Mouse (Mus musculus) stomach, embryonic 16.5 days (tissue): Measurements from ENCODE around the gene Ttll4. TPM values are rescaled to one million over a fixed set of nuclear protein-coding genes. Genes with fewer than 3 reads are reported as not detected.

Experiments
- ATAC-seq: fragments of 200-750 bp; cut with Nextera tagmentation; 2 replicates; pipeline ENCODE4 v1.8.0; 2017; ENCODE audit warnings: moderate number of reproducible peaks, moderate TSS enrichment; ENCODE audit not compliant: insufficient read depth, low FRiP score
- H3K27ac ChIP-seq: fragments of 300-500 bp; sonication (generic); 2 replicates; pipeline ENCODE4 v1.5.1; 2014; ENCODE audit warnings: low read length
- H3K27me3 ChIP-seq: fragments of 300-500 bp; sonication (generic); 2 replicates; pipeline ENCODE4 v1.6.1; 2014; ENCODE audit warnings: low read length, control low read depth, mixed read lengths; ENCODE audit not compliant: control insufficient read depth, insufficient read depth
- H3K36me3 ChIP-seq: fragments of 300-500 bp; sonication (generic); 2 replicates; pipeline ENCODE4 v1.6.1; 2014; ENCODE audit warnings: low read length; ENCODE audit not compliant: control insufficient read depth, insufficient read depth
- H3K4me1 ChIP-seq: fragments of 300-500 bp; sonication (generic); 2 replicates; pipeline ENCODE4 v1.6.1; 2014; ENCODE audit warnings: low read length, control low read depth, mixed read lengths; ENCODE audit not compliant: control insufficient read depth, insufficient read depth
- H3K4me2 ChIP-seq: fragments of 300-500 bp; sonication (generic); 2 replicates; pipeline ENCODE4 v1.6.1; 2014; ENCODE audit warnings: low read depth, low read length, mixed read lengths
- H3K4me3 ChIP-seq: fragments of 300-500 bp; sonication (generic); replicated peaks from 2 replicates; pipeline ENCODE4 v1.5.1; 2014; ENCODE audit warnings: mild to moderate bottlenecking, low read length
- H3K9ac ChIP-seq: fragments of 300-500 bp; sonication (generic); 2 replicates; pipeline ENCODE4 v1.6.1; 2014; ENCODE audit warnings: low read length
- H3K9me3 ChIP-seq: fragments of 300-500 bp; sonication (generic); replicated peaks from 2 replicates; pipeline ENCODE4 v1.6.1; 2016; ENCODE audit warnings: low read length, control low read depth; ENCODE audit not compliant: control insufficient read depth
- WGBS: fragments of 180-500 bp; shearing (Covaris S2); extraction: QIAGEN DNeasy Blood & Tissue Kit; methylation state at CpG from one replicate; pipeline ENCODE4 v1.1.7; 2014; 5-methylcytosine and 5-hydroxymethylcytosine counted together
- polyA plus RNA-seq: library from polyadenylated mRNA; unstranded; fragments of >200 nt; fragmentation: Nextera tagmentation; extraction: Ambion mirVana; gene quantifications from 2 replicates; pipeline ENCODE4 v1.2.1, GENCODE M21; 2015

Ttll4 gene
- polyA plus RNA-seq, 1 experiment from 2014 or later = 14.4 TPM

- ATAC-seq = no peak
- no peaks in the 10 kb centered on the region for H3K9me3 ChIP-seq
- no peaks in the 10 kb centered on the region for H3K36me3 ChIP-seq
- no peak overlapping the region for H3K4me3 ChIP-seq
- H3K27me3 ChIP-seq = peaks cover 5% of the 10 kb centered on the region
- 74% methylated on average over 8 of the region's 8 CpGs for WGBS
- no peak overlapping the region for H3K9ac ChIP-seq
- H3K27ac ChIP-seq = no peak overlapping the region
- no peak overlapping the region for H3K4me2 ChIP-seq
- H3K4me1 ChIP-seq = peaks cover 6% of the 10 kb centered on the region; the same call in 1 of the 2 replicates
These were observed 90.6 kb downstream of the Ttll4 start for GRCm38 (mm10) chr1:74752150-74752549.

GRCm38 (mm10) chr1:74752833-74753232 lies 91.3 kb downstream of the Ttll4 start:
- no peak overlapping the region for H3K4me3 ChIP-seq
- no peak overlapping the region for H3K27ac ChIP-seq
- 95% methylated on average over 3 of the region's 3 CpGs for WGBS
- H3K9ac ChIP-seq = no peak overlapping the region
- H3K4me1 ChIP-seq = peaks cover 6% of the 10 kb centered on the region; the same call in 1 of the 2 replicates
- no peak for ATAC-seq
- H3K4me2 ChIP-seq = no peak overlapping the region
- H3K9me3 ChIP-seq = no peaks in the 10 kb centered on the region
- H3K36me3 ChIP-seq = no peaks in the 10 kb centered on the region
- H3K27me3 ChIP-seq = peaks cover 5% of the 10 kb centered on the region

Other genes starting within 250 kb of the Ttll4 start
- gene Cnot9, start 155.7 kb upstream of the Ttll4 start, polyA plus RNA-seq = 45.8 and 46.3 TPM in 2 replicates
- gene Plcd4, start 118.9 kb upstream of the Ttll4 start, polyA plus RNA-seq = 0.25 and 0.93 TPM in 2 replicates
- gene Usp37, start 117.5 kb upstream of the Ttll4 start, polyA plus RNA-seq = 26.4 and 27.0 TPM in 2 replicates
- 5.0 and 5.3 TPM in 2 replicates for gene Zfp142, start 73.5 kb upstream of the Ttll4 start, polyA plus RNA-seq
- gene Bcs1l, start 73.5 kb upstream of the Ttll4 start, polyA plus RNA-seq = 17.0 and 17.2 TPM in 2 replicates
- gene Rnf25, start 60.3 kb upstream of the Ttll4 start, polyA plus RNA-seq = 32.1 and 33.2 TPM in 2 replicates
- 5.2 and 5.4 TPM in 2 replicates for gene Stk36, start 60.3 kb upstream of the Ttll4 start, polyA plus RNA-seq
- gene Cyp27a1, start 51.8 kb downstream of the Ttll4 start, polyA plus RNA-seq = 10.4 and 11.3 TPM in 2 replicates
- 0.31 and 1.8 TPM in 2 replicates for gene Prkag3, start 87.5 kb downstream of the Ttll4 start, polyA plus RNA-seq
- gene Wnt6, start 110.1 kb downstream of the Ttll4 start, polyA plus RNA-seq = 2.4 and 2.8 TPM in 2 replicates
- gene Wnt10a, start 129.8 kb downstream of the Ttll4 start, polyA plus RNA-seq = 2.9 and 3.2 TPM in 2 replicates
- 0.06 and 0.20 TPM in 2 replicates for gene Cdk5r2, start 193.2 kb downstream of the Ttll4 start, polyA plus RNA-seq
- gene Fev, start 223.7 kb downstream of the Ttll4 start, polyA plus RNA-seq = 0.15 and 0.44 TPM in 2 replicates
- 1.4 and 1.9 TPM in 2 replicates for gene Cryba2, start 231.4 kb downstream of the Ttll4 start, polyA plus RNA-seq